In genomic region chr2:11203261-11203660, GRCm38 (mm10) we compare ENCODE assay signal across 14 mouse cellular contexts. TPM values are rescaled to one million over a fixed set of nuclear protein-coding genes. Genes with fewer than 3 reads are reported as not detected.
DNase-seq lines count a peak whose midpoint lies in the region; ATAC-seq lines count a peak whose summit lies in the region.
"Had no signal": no experiment of that assay in that cellular context is flagged by ENCODE, and none has a peak within 500 bp of the region (broad histone marks: within the 10 kb centered on the region; RNA-seq: fewer than 3 reads in every experiment).

No protein-coding gene starts in this region.

- no peak overlapping the region for H3K27ac ChIP-seq in midbrain, embryonic 14.5 days (replicated peaks; ENCODE audit: low read depth, low read length)
- no peak overlapping the region for H3K27ac ChIP-seq in midbrain, embryonic 16.5 days (ENCODE audit: low read length)
- H3K27ac ChIP-seq: macrophage had no signal

- DNase-seq in midbrain, embryonic 14.5 days = no peak
- DNase-seq in MEL-GATA-1-ER (ENCODE audit: extremely low read depth, low read depth) (peak; percentile 92), MN1 (ENCODE audit: low spot score) (no peak)
- no peak for DNase-seq in layer of hippocampus, adult 8-10 months (ENCODE audit: low spot score in 2 of 2)
- no peak for DNase-seq in embryo, embryonic 11 days
- DNase-seq: cerebellum, postnatal 10 days; gastrocnemius, postnatal 10 days; kidney, adult 9 months; lung, embryonic 14.5 days; thymus, adult 18-20 months had no signal

- H3K36me3 ChIP-seq in midbrain, embryonic 14.5 days (ENCODE audit: control insufficient read depth, insufficient read depth, low read length) = no peaks in the 10 kb centered on the region
- no peaks in the 10 kb centered on the region for H3K36me3 ChIP-seq in midbrain, embryonic 16.5 days (ENCODE audit: control insufficient read depth, insufficient read depth, low read length)

- ATAC-seq in midbrain, embryonic 14.5 days (ENCODE audit: low FRiP score, low TSS enrichment) = peak; percentile 24; the same call in 1 of the 2 replicates
- ATAC-seq in midbrain, embryonic 16.5 days = no peak
- peak; percentile 48 for ATAC-seq in inflammation-experienced regulatory T-cells, adult 6 months
- ATAC-seq in neutrophil, adult 5-6 weeks (ENCODE audit: extremely low read depth, insufficient number of reproducible peaks, low FRiP score, poor library complexity, severe bottlenecking) = peak; percentile 59

- H3K9me3 ChIP-seq in midbrain, embryonic 14.5 days (ENCODE audit: control insufficient read depth, low read length) = no peaks in the 10 kb centered on the region
- H3K9me3 ChIP-seq in midbrain, embryonic 16.5 days (replicated peaks; ENCODE audit: control insufficient read depth, low read length, poor library complexity, severe bottlenecking) = no peaks in the 10 kb centered on the region

- H3K4me2 ChIP-seq in midbrain, embryonic 14.5 days (ENCODE audit: low read length) = no peak overlapping the region
- H3K4me2 ChIP-seq in midbrain, embryonic 16.5 days (ENCODE audit: low read length) = no peak overlapping the region
- H3K4me2 ChIP-seq: lung, embryonic 14.5 days had no signal

- WGBS in midbrain, embryonic 14.5 days = 89% methylated on average over 5 of the region's 5 CpGs
- WGBS in midbrain, embryonic 16.5 days = 85% methylated on average over 5 of the region's 5 CpGs

- H3K9ac ChIP-seq in midbrain, embryonic 14.5 days (replicated peaks; ENCODE audit: low read length) = no peak overlapping the region
- no peak overlapping the region for H3K9ac ChIP-seq in midbrain, embryonic 16.5 days (ENCODE audit: low read depth, low read length)
- H3K9ac ChIP-seq: lung, embryonic 14.5 days had no signal

- no peaks in the 10 kb centered on the region for H3K27me3 ChIP-seq in midbrain, embryonic 14.5 days (ENCODE audit: control insufficient read depth, insufficient read depth, low read length)
- H3K27me3 ChIP-seq in midbrain, embryonic 16.5 days (ENCODE audit: control insufficient read depth, insufficient read depth, low read depth, low read length) = no peaks in the 10 kb centered on the region

- no peaks in the 10 kb centered on the region for H3K4me1 ChIP-seq in midbrain, embryonic 14.5 days (ENCODE audit: control insufficient read depth, insufficient read depth, low read length)
- H3K4me1 ChIP-seq in midbrain, embryonic 16.5 days (ENCODE audit: control insufficient read depth, insufficient read depth, low read length) = no peaks in the 10 kb centered on the region

- no peak overlapping the region for H3K4me3 ChIP-seq in midbrain, embryonic 14.5 days (replicated peaks; ENCODE audit: low read depth, low read length)
- H3K4me3 ChIP-seq in midbrain, embryonic 16.5 days (ENCODE audit: low read depth, low read length) = no peak overlapping the region

RNA-seq across cellular contexts. Expression of gene Prkcq, which starts 31.4 kb away (rescaled TPM):
- 3.6 and 5.4 TPM in 2 replicates for polyA plus RNA-seq in midbrain, embryonic 14.5 days (2014; fragmentation: Nextera tagmentation; extraction: Ambion mirVana)
- 7.1 and 7.8 TPM in 2 replicates for polyA plus RNA-seq in midbrain, embryonic 16.5 days (2015; fragmentation: Nextera tagmentation; extraction: Ambion mirVana)
- 100 to 1,000 TPM in 1 of 3 experiments, 10 to 100 TPM in 2; 86.5 to 144 (median 99.9) TPM for polyA plus RNA-seq in inflammation-experienced regulatory T-cells, adult 6 months (2017; shearing (Covaris generic))
- total RNA-seq in neutrophil, adult 5-6 weeks (2017) = 21.2 and 22.0 TPM in 2 replicates
- 1 to 10 TPM; 6.5 to 9.9 (median 9.4) TPM for total RNA-seq in layer of hippocampus, adult 8-10 months (2022)
